Mouse (Mus musculus) large intestine, adult 2 months (tissue): ENCODE measurements around the gene Elf1. TPM values are rescaled to one million over a fixed set of nuclear protein-coding genes. Genes with fewer than 3 reads are reported as not detected.
"Not testable (repeated sequence)": the region's sequence is repeated elsewhere in the genome, so short reads cannot be mapped to it uniquely, and the experiment has no call there.

Experiments used
- DNase-seq: peaks from one replicate; pipeline ENCODE4 v3.0.0-alpha.2; 2012; ENCODE audit warnings: low read depth, low spot score
- WGBS: fragments of 180-500 bp; shearing (Covaris S2); methylation state at CpG from one replicate; pipeline ENCODE4 v1.1.7; 2018; 5-methylcytosine and 5-hydroxymethylcytosine counted together
- polyA plus RNA-seq: library from polyadenylated mRNA; depleted of rRNA; stranded (reverse); fragments of >200 nt; gene quantifications from 2 replicates; pipeline ENCODE4 v1.2.3, GENCODE M21; 2012; rRNA removed

Elf1 gene
- 12.0 and 24.2 TPM in 2 replicates for polyA plus RNA-seq

GRCm38 (mm10) chr14:79480624-79481338 lies at the start of gene Elf1:
Gene Elf1 (plus strand): TSS chr14:79481194.
- WGBS, result under 1% methylated on average over 94 of the region's 96 CpGs
- no peak for DNase-seq

- WGBS, result 85% methylated on average over 1 of the region's 1 CpGs
- no peak for DNase-seq
Observed at GRCm38 (mm10) chr14:79434068-79434467, 46.9 kb upstream of the Elf1 start.

- no peak for DNase-seq
- WGBS, result 84% methylated on average over 2 of the region's 2 CpGs
Observed at GRCm38 (mm10) chr14:79440655-79441054, 40.3 kb upstream of the Elf1 start.

GRCm38 (mm10) chr14:79441441-79441840 lies 39.6 kb upstream of the Elf1 start:
- DNase-seq, result no peak
- 75% methylated on average over 5 of the region's 5 CpGs for WGBS

- DNase-seq, result no peak
- WGBS, result 81% methylated on average over 9 of the region's 9 CpGs
Observed at GRCm38 (mm10) chr14:79444601-79445000, 36.4 kb upstream of the Elf1 start.

- no peak for DNase-seq
- 82% methylated on average over 16 of the region's 16 CpGs for WGBS
Observed at GRCm38 (mm10) chr14:79445055-79445620, 35.9 kb upstream of the Elf1 start.

- WGBS, result 21% methylated on average over 42 of the region's 89 CpGs
- peak; percentile 75 for DNase-seq
Observed at GRCm38 (mm10) chr14:79451681-79452590, 29.1 kb upstream of the Elf1 start, which contains the start of gene Kbtbd6. Gene Kbtbd6 (plus strand): TSS chr14:79451835.

GRCm38 (mm10) chr14:79452591-79452934 lies 28.4 kb upstream of the Elf1 start:
- not testable (repeated sequence) for DNase-seq
- WGBS, result 93% methylated on average over 8 of the region's 10 CpGs

GRCm38 (mm10) chr14:79460401-79460800 lies 20.6 kb upstream of the Elf1 start:
- WGBS, result 88% methylated on average over 1 of the region's 1 CpGs
- no peak for DNase-seq

- no peak for DNase-seq
- 87% methylated on average over 4 of the region's 4 CpGs for WGBS
Observed at GRCm38 (mm10) chr14:79460988-79461387, 20.0 kb upstream of the Elf1 start.

GRCm38 (mm10) chr14:79465623-79466022 lies 15.4 kb upstream of the Elf1 start:
- DNase-seq, result no peak
- 90% methylated on average over 1 of the region's 1 CpGs for WGBS

- DNase-seq, result no peak
- WGBS, result 18% methylated on average over 3 of the region's 3 CpGs
Observed at GRCm38 (mm10) chr14:79467621-79468020, 13.4 kb upstream of the Elf1 start.

GRCm38 (mm10) chr14:79473384-79473783 lies 7.6 kb upstream of the Elf1 start:
- 79% methylated on average over 2 of the region's 2 CpGs for whole genome bisulfite sequencing
- no peak for DNase-seq

GRCm38 (mm10) chr14:79481339-79482151 lies 551 bp downstream of the Elf1 start, which contains the start of gene Wbp4:
Gene Wbp4 (minus strand): TSS chr14:79481520.
- under 1% methylated on average over 86 of the region's 86 CpGs for WGBS
- DNase-seq, result no peak

- no peak for DNase-seq
- WGBS, result under 1% methylated on average over 11 of the region's 11 CpGs
Observed at GRCm38 (mm10) chr14:79482251-79482661, 1.3 kb downstream of the Elf1 start.

- DNase-seq, result no peak
- WGBS, result 7% methylated on average over 15 of the region's 15 CpGs
Observed at GRCm38 (mm10) chr14:79482747-79483355, 1.9 kb downstream of the Elf1 start.

GRCm38 (mm10) chr14:79483611-79484120 lies 2.7 kb downstream of the Elf1 start:
- 22% methylated on average over 8 of the region's 8 CpGs for WGBS
- no peak for DNase-seq

- no peak for DNase-seq
- 11% methylated on average over 8 of the region's 8 CpGs for WGBS
Observed at GRCm38 (mm10) chr14:79486617-79486992, 5.6 kb downstream of the Elf1 start.
